Mouse (Mus musculus) kidney, postnatal 4 days (tissue): ENCODE measurements around the gene Tango6.
A peak's percentile ranks its signal among the peaks of the same experiment; 100 is the strongest.

Source experiments
- DNase-seq, 2 experiments: peaks; one replicate each; pipeline ENCODE4 v3.0.0; 2021; ENCODE audit warnings: mixed read lengths in 2 of 2

The Tango6 gene

GRCm38 (mm10) chr8:106818626-106819515, 136.0 kb downstream of the Tango6 start:
- DNase-seq = no peak

DNA sequence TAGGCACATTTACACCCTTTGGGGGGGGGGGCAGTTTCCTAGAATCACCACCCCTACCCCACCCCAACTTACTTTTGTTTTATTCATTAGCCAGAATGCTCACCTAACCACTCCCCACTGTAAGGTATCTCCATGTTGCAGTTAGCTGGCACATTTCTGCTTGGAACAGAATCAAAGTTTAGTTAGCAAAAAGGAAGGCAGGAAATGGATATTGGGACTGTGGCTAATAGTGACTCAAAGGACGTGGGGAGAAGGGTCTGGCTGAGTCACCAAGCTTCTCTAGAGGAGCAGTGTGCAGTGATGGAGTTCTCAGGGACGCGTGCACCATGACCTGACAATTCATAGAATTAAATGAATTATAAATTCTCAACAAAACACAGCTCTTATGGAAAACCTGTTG, 136.7 kb downstream of the Tango6 start:
- no peak for DNase-seq

DNA sequence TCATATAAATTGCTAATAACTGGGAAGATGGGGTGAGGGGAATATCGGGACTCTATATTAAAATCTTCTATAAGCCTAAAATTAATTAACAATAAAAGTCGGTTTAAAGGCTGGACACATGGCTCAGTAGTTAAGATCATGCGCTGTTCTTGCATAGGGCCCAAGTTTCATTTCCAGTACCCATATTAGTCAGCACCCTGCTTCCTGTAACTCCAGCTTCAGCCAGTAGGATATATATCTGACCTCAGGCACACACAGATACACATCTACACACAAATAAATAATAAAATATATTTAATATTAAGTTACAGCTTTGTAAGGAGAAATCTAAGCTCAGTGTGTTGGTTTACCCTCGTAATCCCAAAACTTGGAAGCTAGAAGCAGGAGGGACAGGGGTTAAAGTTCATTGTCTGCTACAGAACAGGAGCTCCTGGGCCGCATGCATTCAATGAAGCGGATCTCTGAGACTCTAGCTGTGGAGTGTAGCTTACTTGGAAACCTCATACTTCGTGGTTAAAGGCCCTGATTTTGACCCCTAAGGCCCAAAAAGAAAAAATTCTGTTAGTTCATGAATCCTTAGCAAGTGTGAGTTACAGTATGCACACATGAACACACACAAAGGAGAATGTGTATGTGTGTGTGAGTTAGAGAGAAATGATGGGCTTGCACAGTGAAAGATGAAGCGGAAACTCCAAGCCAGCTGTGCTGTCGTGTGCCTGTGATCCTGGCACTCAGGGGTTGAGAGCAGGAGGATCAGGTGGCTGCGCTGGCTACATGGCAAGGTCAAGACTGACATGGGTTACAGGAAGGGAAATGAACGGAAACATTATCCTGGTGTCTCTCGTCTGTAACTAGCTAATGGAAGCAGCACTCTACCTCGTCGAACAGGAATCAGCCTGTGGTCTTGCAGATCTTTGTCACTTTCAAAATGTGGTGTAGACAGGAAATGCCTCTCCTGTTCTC, 138.0 kb downstream of the Tango6 start:
- DNase-seq = no peak

GRCm38 (mm10) chr8:106828921-106829320, 146.1 kb downstream of the Tango6 start:
- no peak for DNase-seq

GRCm38 (mm10) chr8:106829526-106830045, 146.7 kb downstream of the Tango6 start:
- no peak for DNase-seq

DNA sequence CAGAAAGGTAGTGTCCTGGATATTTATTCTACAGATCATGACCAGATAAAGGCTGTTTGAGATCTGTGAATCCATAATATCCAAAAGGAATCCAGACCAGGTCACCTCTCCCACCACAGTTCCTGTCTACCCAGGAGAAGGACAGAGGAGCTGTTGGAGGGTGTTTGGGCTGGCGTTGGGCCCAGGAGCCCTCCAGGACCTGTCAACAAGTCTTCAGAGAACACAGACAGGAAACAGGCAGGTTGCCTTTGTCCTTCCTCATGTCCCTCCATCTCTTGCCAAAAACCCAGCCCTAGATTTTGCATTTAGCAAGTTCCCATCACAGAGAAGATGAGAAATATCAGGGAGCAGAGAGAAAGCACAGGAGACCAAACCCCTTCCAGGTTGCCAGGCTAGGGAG, 152.0 kb downstream of the Tango6 start:
- peak; percentile 31 to 42 for DNase-seq

DNA sequence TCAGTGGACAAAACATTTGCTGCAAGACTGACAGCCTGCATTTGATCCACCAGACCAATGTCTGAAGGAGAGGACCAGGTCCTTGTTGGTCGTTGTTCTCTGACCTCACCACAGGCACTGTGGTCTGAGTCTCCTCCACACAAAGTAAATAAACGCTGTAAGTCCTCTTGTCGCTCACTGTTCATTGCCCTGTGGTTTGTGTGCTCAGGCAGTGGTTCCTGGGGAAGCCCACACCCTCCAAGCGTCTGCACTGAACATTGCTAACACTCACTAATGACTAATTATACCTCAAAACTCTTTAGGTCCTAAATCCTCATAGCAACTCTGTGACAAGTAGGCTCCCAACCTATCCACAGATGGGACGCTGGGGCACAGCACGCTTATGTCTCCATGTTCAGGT, 153.7 kb downstream of the Tango6 start:
- no peak for DNase-seq

DNA sequence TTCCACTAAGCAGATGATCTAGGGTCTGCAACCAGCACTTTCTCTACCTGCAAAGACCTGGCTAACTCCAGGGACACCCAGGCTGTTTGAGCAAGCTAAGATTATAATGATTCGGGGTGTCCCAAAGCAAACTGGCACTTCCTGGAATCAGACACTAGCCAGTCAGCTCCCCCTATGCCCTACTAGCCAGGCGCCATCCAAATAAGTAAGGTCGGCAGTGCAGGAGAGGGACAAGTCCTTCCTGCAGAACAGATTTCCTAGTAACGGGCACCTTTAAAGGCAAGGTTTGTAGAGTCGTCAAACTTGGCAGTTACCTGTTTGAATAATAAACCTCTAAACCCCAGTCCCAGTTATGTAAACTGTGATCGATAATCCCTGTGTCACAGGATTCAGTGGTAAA, 155.9 kb downstream of the Tango6 start:
- DNase-seq = no peak

DNA sequence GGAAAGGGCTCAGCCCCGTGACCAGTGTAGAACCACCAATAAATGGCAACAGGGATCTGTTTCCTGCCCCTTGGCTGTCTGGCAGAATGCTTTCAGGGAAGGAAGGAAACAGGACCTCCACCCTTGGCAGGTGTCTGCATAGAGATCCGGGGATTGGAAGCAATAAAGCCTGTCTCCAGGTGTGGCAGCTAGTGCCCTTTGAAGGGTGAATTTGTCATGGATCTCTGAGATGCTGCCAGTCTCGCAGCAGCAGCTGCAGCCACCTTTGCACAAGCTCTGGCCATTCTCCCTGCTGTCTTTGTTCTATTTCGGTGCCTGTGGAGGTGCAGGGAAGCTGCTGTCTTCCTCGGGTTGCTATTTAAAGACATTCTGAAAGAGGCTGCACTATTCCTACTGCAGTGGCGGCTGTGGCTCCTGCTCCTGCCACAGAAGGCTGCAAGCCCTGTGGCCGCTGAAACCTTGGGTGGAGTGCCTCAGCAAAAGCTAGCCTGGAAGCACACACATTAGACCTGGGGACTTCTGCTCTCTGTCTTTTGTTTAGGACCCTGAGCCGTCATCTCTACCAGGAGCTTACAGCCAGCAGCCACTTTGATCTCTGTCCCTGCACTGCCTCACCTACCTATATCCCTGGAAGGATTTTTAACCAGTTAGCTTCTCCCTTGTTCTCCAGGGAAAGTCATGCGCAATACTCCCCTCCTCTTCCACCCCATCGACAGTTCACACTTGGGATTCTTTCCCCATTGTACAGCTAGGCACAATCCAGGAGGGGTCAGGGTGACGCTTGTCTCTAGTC, 156.5 kb downstream of the Tango6 start:
- DNase-seq = peak in 1 of 2 experiments; percentile 36

- DNase-seq = no peak
Measured at GRCm38 (mm10) chr8:106850034-106850433, 167.2 kb downstream of the Tango6 start.

DNA sequence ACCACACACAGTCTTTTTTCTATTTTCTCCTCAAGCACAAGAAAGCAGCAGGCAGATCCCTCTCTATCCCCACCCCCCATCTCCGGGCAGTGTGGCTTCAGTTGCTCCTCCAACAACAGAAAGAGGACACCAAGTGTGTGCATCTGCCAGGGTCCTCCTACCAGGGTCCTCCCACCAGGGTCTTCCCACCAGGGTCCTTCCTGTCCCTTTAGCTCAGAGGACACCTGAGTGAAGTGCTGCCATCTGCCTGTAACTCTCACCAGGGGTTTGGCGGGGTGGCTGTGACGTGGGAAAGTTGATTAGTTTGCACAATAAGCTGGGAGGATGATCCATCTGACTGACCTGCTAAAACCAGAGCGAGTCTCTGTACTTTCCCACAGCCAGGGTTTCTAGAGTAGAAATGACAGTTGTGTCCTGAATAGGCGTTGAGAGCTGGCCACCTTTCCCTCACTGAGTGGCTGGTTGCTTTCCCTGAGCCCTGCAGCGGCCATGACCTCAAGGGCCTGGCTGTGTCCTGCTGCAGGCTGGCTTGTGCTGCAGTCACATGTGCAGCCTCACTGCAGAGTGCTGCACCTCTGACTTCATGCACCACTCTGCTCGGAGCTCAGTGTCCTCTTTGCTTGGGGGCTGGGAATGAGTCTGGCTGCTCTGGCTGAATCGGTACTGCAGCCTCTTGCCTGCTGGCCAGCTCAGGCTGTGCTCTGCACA, 171.8 kb downstream of the Tango6 start:
- peak; percentile 44 to 62 for DNase-seq

- DNase-seq = no peak
Measured at GRCm38 (mm10) chr8:106855242-106855562, 172.3 kb downstream of the Tango6 start.

- DNase-seq = no peak
Measured at GRCm38 (mm10) chr8:106862845-106863244, 180.0 kb downstream of the Tango6 start.

- no peak for DNase-seq
Measured at GRCm38 (mm10) chr8:106865354-106865753, 182.5 kb downstream of the Tango6 start.

GRCm38 (mm10) chr8:106870051-106870450, 187.2 kb downstream of the Tango6 start, which contains the start of gene Has3:
Gene Has3, plus strand, starts transcription at chr8:106870242.
- peak; percentile 56 to 62 for DNase-seq

- DNase-seq = peak; percentile 79 to 86
Measured at GRCm38 (mm10) chr8:106870537-106871327, 187.9 kb downstream of the Tango6 start.

- DNase-seq = peak; percentile 13 to 46
Measured at GRCm38 (mm10) chr8:106871328-106871926, 188.6 kb downstream of the Tango6 start.

GRCm38 (mm10) chr8:106871931-106872371, 189.1 kb downstream of the Tango6 start:
- DNase-seq = peak; percentile 81 to 89

DNA sequence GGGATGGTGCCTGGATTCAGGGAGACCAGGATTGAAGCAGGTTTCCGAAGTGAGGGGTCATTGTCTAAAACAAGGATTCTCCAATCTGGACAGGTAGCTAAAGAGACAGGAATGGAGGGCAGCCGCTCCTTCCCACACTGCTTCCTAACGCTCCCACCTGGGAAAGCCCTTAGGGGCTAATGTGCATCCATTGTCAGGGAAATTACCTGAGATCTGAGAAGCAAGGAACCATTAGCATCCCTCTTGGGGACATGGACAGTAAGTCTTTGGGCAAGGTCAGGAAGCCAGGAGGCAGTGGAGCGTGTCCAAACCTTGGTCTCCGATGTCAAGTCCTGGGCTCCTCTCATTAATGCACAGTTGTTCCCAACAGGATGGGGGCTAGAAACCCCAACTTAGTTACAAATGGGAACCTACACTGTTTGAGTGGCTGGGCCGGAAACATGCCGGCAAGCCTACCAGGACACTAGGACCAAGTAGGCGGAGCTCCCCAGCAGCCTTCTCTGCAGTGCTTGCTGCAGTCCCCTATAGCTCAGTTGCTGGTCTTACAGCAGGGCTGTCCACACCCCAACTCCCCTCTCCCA, 189.7 kb downstream of the Tango6 start:
- DNase-seq = peak; percentile 39 to 50
